Mouse (Mus musculus) common myeloid progenitor, adult 5-6 weeks (primary cell): ENCODE data around the gene Scnn1b. TPM values are rescaled to one million over a fixed set of nuclear protein-coding genes. Genes with fewer than 3 reads are reported as not detected.

Source experiments
- ATAC-seq: replicated peaks from 2 replicates; pipeline ENCODE4 v1.8.0; 2016; ENCODE audit warnings: low read depth, mild to moderate bottlenecking, moderate TSS enrichment, inconsistent platforms; ENCODE audit not compliant: poor library complexity, severe bottlenecking
- total RNA-seq: library from RNA; stranded (forward); fragments of 200-1000, 187-1606 nt; gene quantifications from 2 replicates; pipeline ENCODE4 v1.2.3, GENCODE M21; 2017

Gene Scnn1b
- total RNA-seq, 1 experiment from 2014 or later = not detected

GRCm38 (mm10) chr7:121906879-121907278, 42.0 kb downstream of the Scnn1b start:
- no peak for ATAC-seq

GRCm38 (mm10) chr7:121912250-121912649, 47.4 kb downstream of the Scnn1b start:
- ATAC-seq = no peak

- no peak for ATAC-seq
These were observed 49.1 kb downstream of the Scnn1b start for GRCm38 (mm10) chr7:121913944-121914343.

- ATAC-seq = no peak
These were observed 59.5 kb downstream of the Scnn1b start for GRCm38 (mm10) chr7:121924361-121924760.

GRCm38 (mm10) chr7:121927882-121928281, 63.0 kb downstream of the Scnn1b start:
- no peak for ATAC-seq

- no peak for ATAC-seq
These were observed 66.4 kb downstream of the Scnn1b start for GRCm38 (mm10) chr7:121931246-121931645.

GRCm38 (mm10) chr7:121933675-121934074, 68.8 kb downstream of the Scnn1b start:
- no peak for ATAC-seq

- no peak for ATAC-seq
These were observed 69.5 kb downstream of the Scnn1b start for GRCm38 (mm10) chr7:121934346-121934745.

- ATAC-seq = no peak
These were observed 71.3 kb downstream of the Scnn1b start for GRCm38 (mm10) chr7:121935906-121936794.

GRCm38 (mm10) chr7:121936861-121937630, 72.2 kb downstream of the Scnn1b start:
- no peak for ATAC-seq

GRCm38 (mm10) chr7:121938124-121938891, 73.5 kb downstream of the Scnn1b start:
- ATAC-seq = no peak

GRCm38 (mm10) chr7:121939244-121939643, 74.4 kb downstream of the Scnn1b start:
- ATAC-seq = no peak

GRCm38 (mm10) chr7:121939729-121940128, 74.9 kb downstream of the Scnn1b start:
- peak; percentile 50; the same call in 1 of the 2 replicates for ATAC-seq

- no peak for ATAC-seq
These were observed 76.2 kb downstream of the Scnn1b start for GRCm38 (mm10) chr7:121941016-121941415.

GRCm38 (mm10) chr7:121941640-121942039, 76.8 kb downstream of the Scnn1b start:
- ATAC-seq = no peak

- no peak for ATAC-seq
These were observed 77.5 kb downstream of the Scnn1b start for GRCm38 (mm10) chr7:121942371-121942770.

- ATAC-seq = no peak
These were observed 81.4 kb downstream of the Scnn1b start for GRCm38 (mm10) chr7:121946196-121946595.

GRCm38 (mm10) chr7:121947513-121947912, 82.7 kb downstream of the Scnn1b start:
- no peak for ATAC-seq

GRCm38 (mm10) chr7:121954891-121955669, 90.2 kb downstream of the Scnn1b start:
- no peak for ATAC-seq

GRCm38 (mm10) chr7:121955802-121956201, 91.0 kb downstream of the Scnn1b start:
- ATAC-seq = no peak
